Mouse (Mus musculus): Measurements from ENCODE around the gene Hist1h3h.
"Not testable (repeated sequence)": the region's sequence is repeated elsewhere in the genome, so short reads cannot be mapped to it uniquely, and the experiment has no call there.

The Hist1h3h gene

GRCm38 (mm10) chr13:21727948-21728572 is 10.6 kb downstream of the Hist1h3h start:
- DNase-seq (ENCODE audit: low spot score in 2 of 2), result no peak

- DNase-seq (ENCODE audit: low spot score in 2 of 2), result no peak
Observed at GRCm38 (mm10) chr13:21729544-21729943, 12.1 kb downstream of the Hist1h3h start.

- no peak for DNase-seq (ENCODE audit: low spot score in 2 of 2)
Observed at GRCm38 (mm10) chr13:21733466-21733865, 16.0 kb downstream of the Hist1h3h start.

- peak in 1 of 2 experiments; percentile 55 for DNase-seq (ENCODE audit: low spot score in 2 of 2)
Observed at GRCm38 (mm10) chr13:21734010-21734905, 16.8 kb downstream of the Hist1h3h start.

- DNase-seq (ENCODE audit: low spot score in 2 of 2), result peak; percentile 65 to 73
Observed at GRCm38 (mm10) chr13:21734906-21735767, 17.7 kb downstream of the Hist1h3h start, which contains the start of gene Hist1h4j. Gene Hist1h4j, plus strand, starts transcription at chr13:21735064.

- DNase-seq (ENCODE audit: low spot score in 2 of 2), result no peak
Observed at GRCm38 (mm10) chr13:21745006-21745405, 27.5 kb downstream of the Hist1h3h start.

- no peak for DNase-seq (ENCODE audit: low spot score in 2 of 2)
Observed at GRCm38 (mm10) chr13:21749387-21750158, 32.1 kb downstream of the Hist1h3h start.

GRCm38 (mm10) chr13:21750159-21751017 is 32.9 kb downstream of the Hist1h3h start, which contains the start of gene Hist1h4k:
Gene Hist1h4k, minus strand, starts transcription at chr13:21750505.
- DNase-seq (ENCODE audit: low spot score in 2 of 2), result peak; percentile 87 to 88

GRCm38 (mm10) chr13:21751417-21751816 is 34.0 kb downstream of the Hist1h3h start:
- DNase-seq (ENCODE audit: low spot score in 2 of 2), result no peak

GRCm38 (mm10) chr13:21751827-21752226 is 34.4 kb downstream of the Hist1h3h start:
- no peak for DNase-seq (ENCODE audit: low spot score in 2 of 2)

GRCm38 (mm10) chr13:21752356-21752755 is 34.9 kb downstream of the Hist1h3h start:
- no peak for DNase-seq (ENCODE audit: low spot score in 2 of 2)

- DNase-seq (ENCODE audit: low spot score in 2 of 2), result no peak
Observed at GRCm38 (mm10) chr13:21753051-21753523, 35.6 kb downstream of the Hist1h3h start.

GRCm38 (mm10) chr13:21753524-21754285 is 36.2 kb downstream of the Hist1h3h start, which contains the start of the genes Hist1h2ak and Hist1h2bn:
Gene Hist1h2ak, minus strand, starts transcription at chr13:21753827.
Gene Hist1h2bn, plus strand, starts transcription at chr13:21754123.
- DNase-seq (ENCODE audit: low spot score in 2 of 2), result peak; percentile 37 to 53

- not testable (repeated sequence) for DNase-seq (ENCODE audit: low spot score in 2 of 2)
Observed at GRCm38 (mm10) chr13:21754294-21755001, 37.0 kb downstream of the Hist1h3h start.

GRCm38 (mm10) chr13:21755707-21756106 is 38.2 kb downstream of the Hist1h3h start:
- no peak for DNase-seq (ENCODE audit: low spot score in 2 of 2)
